Mouse (Mus musculus): ENCODE measurements at regions not wholly inside any gene's neighbourhood (a gene's known extent, or its start where the extent isn't known, plus 50 kb on each side); places are given as distances from the start of the nearest gene placed in this dataset.

DNA sequence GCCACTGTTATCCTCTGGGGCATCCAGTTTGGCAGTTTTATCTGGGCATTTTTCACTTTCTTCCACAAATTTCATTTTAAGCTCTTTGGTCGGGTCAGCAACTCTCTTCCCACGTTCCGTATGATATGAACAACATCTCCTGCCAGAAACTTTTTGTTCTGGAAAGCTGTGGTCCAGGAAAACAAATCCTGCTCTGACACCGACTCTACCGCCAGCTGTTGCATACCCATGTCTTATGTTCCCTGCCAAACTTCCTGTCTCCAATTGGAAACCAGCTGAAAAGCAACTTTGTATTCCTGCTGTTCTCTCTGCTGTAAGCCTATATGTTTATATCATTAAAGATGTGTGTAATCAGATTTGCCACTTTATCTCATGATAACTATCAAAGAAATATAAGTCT is 551.6 kb upstream of the Kirrel3 start:
- TF ChIP-seq POLR2A (IDR thresholded peaks at IDR 0.05; ENCODE audit: low read depth, low read length) (no peak), CTCF (conservative IDR thresholded peaks at IDR 0.05; ENCODE audit: insufficient read depth, insufficient read length, low read depth, low read length) (no peak)
